Mouse (Mus musculus): Measurements from ENCODE around the gene Krtap5-3. TPM values are rescaled to one million over a fixed set of nuclear protein-coding genes. Genes with fewer than 3 reads are reported as not detected.
"Not testable (repeated sequence)": the region's sequence is repeated elsewhere in the genome, so short reads cannot be mapped to it uniquely, and the experiment has no call there.

Gene Krtap5-3
- polyA plus RNA-seq, 1 experiment from 2014 or later: not detected

DNA sequence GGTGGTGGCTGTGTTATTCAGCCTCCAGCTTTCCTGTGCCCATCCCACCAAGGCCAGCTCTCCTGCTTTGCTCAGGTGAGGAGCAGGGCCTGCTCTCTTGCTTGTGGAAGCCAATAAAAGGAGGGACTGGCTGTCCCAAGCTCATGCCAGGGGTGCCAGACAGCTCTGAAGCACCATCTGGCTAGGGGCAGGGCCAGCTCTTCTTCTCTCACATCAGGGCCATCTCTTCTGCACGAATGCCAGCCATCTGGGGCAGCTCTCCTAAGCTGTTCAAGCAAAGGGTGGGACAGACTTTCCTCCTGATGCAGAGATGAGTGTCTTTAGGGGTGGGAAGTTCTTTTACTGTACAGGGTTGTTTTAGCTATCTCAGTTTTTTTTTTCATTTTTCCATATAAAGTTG, 20.1 kb upstream of the Krtap5-3 start:
- H3K4me2 ChIP-seq (replicated peaks; ENCODE audit: low read depth, low read length): no peak overlapping the region
- DNase-seq (ENCODE audit: low spot score): no peak
- ATAC-seq (ENCODE audit: low FRiP score): no peak
- no peaks in the 10 kb centered on the region for H3K9me3 ChIP-seq (ENCODE audit: control insufficient read depth, low read length)
- H3K4me1 ChIP-seq (replicated peaks; ENCODE audit: control insufficient read depth, insufficient read depth, low read length): no peaks in the 10 kb centered on the region
- no peak overlapping the region for H3K9ac ChIP-seq (ENCODE audit: low read depth, low read length)
- no peak overlapping the region for H3K27ac ChIP-seq (ENCODE audit: low read depth, low read length)
- H3K27me3 ChIP-seq (ENCODE audit: control insufficient read depth, insufficient read depth, low read length): no peaks in the 10 kb centered on the region
- H3K36me3 ChIP-seq (ENCODE audit: control insufficient read depth, insufficient read depth, low read length): no peaks in the 10 kb centered on the region
- H3K4me3 ChIP-seq (ENCODE audit: low read depth, low read length): no peak overlapping the region
- WGBS: 67% methylated on average over 1 of the region's 1 CpGs

GRCm38 (mm10) chr7:142188156-142188555, 13.0 kb upstream of the Krtap5-3 start:
- Histone ChIP-seq H3K4me1 (replicated peaks; ENCODE audit: control insufficient read depth, insufficient read depth, low read length) (no peaks in the 10 kb centered on the region), H3K27ac (ENCODE audit: low read depth, low read length) (no peak overlapping the region), H3K36me3 (ENCODE audit: control insufficient read depth, insufficient read depth, low read length) (no peaks in the 10 kb centered on the region), H3K9me3 (ENCODE audit: control insufficient read depth, low read length) (no peaks in the 10 kb centered on the region), H3K4me2 (replicated peaks; ENCODE audit: low read depth, low read length) (no peak overlapping the region), H3K4me3 (ENCODE audit: low read depth, low read length) (no peak overlapping the region), H3K9ac (ENCODE audit: low read depth, low read length) (no peak overlapping the region), H3K27me3 (ENCODE audit: control insufficient read depth, insufficient read depth, low read length) (no peaks in the 10 kb centered on the region)
- DNase-seq (ENCODE audit: low spot score) (no peak), ATAC-seq (ENCODE audit: low FRiP score) (no peak)
- 80% methylated on average over 2 of the region's 2 CpGs for WGBS

- no peak within 1 kb of the TSS for H3K27ac ChIP-seq (ENCODE audit: low read depth, low read length)
- H3K9me3 ChIP-seq (ENCODE audit: control insufficient read depth, low read length): no peaks in the 10 kb centered on the region
- no peaks in the 10 kb centered on the region for H3K4me1 ChIP-seq (replicated peaks; ENCODE audit: control insufficient read depth, insufficient read depth, low read length)
- no peak within 1 kb of the TSS for H3K4me3 ChIP-seq (ENCODE audit: low read depth, low read length)
- no peaks in the 10 kb centered on the region for H3K36me3 ChIP-seq (ENCODE audit: control insufficient read depth, insufficient read depth, low read length)
- DNase-seq (ENCODE audit: low spot score) (no peak), ATAC-seq (ENCODE audit: low FRiP score) (no peak)
- H3K4me2 ChIP-seq (replicated peaks; ENCODE audit: low read depth, low read length): no peak within 1 kb of the TSS
- no peaks in the 10 kb centered on the region for H3K27me3 ChIP-seq (ENCODE audit: control insufficient read depth, insufficient read depth, low read length)
- H3K9ac ChIP-seq (ENCODE audit: low read depth, low read length): no peak within 1 kb of the TSS
- WGBS: 54% methylated on average over 2 of the region's 2 CpGs
These were observed 10.9 kb upstream of the Krtap5-3 start, which contains the start of gene Gm10153 for GRCm38 (mm10) chr7:142190289-142190688. TSS of gene Gm10153 (minus strand) at chr7:142190389.

GRCm38 (mm10) chr7:142198748-142199147, 2.4 kb upstream of the Krtap5-3 start:
- Histone ChIP-seq H3K9ac (ENCODE audit: low read depth, low read length) (no peak overlapping the region), H3K4me1 (replicated peaks; ENCODE audit: control insufficient read depth, insufficient read depth, low read length) (no peaks in the 10 kb centered on the region), H3K9me3 (ENCODE audit: control insufficient read depth, low read length) (no peaks in the 10 kb centered on the region), H3K36me3 (ENCODE audit: control insufficient read depth, insufficient read depth, low read length) (no peaks in the 10 kb centered on the region), H3K27me3 (ENCODE audit: control insufficient read depth, insufficient read depth, low read length) (no peaks in the 10 kb centered on the region; the same call in 1 of the 2 replicates), H3K4me3 (ENCODE audit: low read depth, low read length) (no peak overlapping the region), H3K4me2 (replicated peaks; ENCODE audit: low read depth, low read length) (no peak overlapping the region), H3K27ac (ENCODE audit: low read depth, low read length) (no peak overlapping the region)
- DNase-seq (ENCODE audit: low spot score): no peak
- ATAC-seq (ENCODE audit: low FRiP score): no peak
- 83% methylated on average over 2 of the region's 2 CpGs for WGBS

DNA sequence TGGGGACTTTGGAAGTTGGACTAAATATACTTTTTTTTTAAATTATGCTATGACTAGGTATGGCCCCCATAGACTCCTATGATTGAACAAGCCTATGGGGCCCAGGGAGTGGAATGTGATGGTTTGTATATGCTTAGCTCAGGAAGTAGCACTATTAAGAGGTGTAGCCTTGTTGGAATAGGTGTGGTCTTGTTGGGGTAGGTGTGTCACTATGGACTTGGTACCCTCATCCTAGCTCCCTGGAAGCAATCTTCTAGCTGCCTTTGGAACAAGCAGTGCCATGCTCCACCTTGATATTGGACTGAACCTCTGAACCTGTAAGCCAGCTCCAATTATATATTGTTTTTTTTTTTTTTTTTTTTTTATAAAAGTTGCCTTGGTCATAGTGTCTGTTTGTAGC, 4.3 kb downstream of the Krtap5-3 start:
- H3K27ac ChIP-seq (ENCODE audit: low read depth, low read length): no peak overlapping the region
- DNase-seq (ENCODE audit: low spot score) (no peak), ATAC-seq (ENCODE audit: low FRiP score) (no peak)
- H3K9ac ChIP-seq (ENCODE audit: low read depth, low read length): no peak overlapping the region
- H3K4me2 ChIP-seq (replicated peaks; ENCODE audit: low read depth, low read length): no peak overlapping the region
- H3K4me1 ChIP-seq (replicated peaks; ENCODE audit: control insufficient read depth, insufficient read depth, low read length): no peaks in the 10 kb centered on the region
- H3K36me3 ChIP-seq (ENCODE audit: control insufficient read depth, insufficient read depth, low read length): no peaks in the 10 kb centered on the region
- no peak overlapping the region for H3K4me3 ChIP-seq (ENCODE audit: low read depth, low read length)
- H3K27me3 ChIP-seq (ENCODE audit: control insufficient read depth, insufficient read depth, low read length): no peaks in the 10 kb centered on the region
- H3K9me3 ChIP-seq (ENCODE audit: control insufficient read depth, low read length): no peaks in the 10 kb centered on the region

DNA sequence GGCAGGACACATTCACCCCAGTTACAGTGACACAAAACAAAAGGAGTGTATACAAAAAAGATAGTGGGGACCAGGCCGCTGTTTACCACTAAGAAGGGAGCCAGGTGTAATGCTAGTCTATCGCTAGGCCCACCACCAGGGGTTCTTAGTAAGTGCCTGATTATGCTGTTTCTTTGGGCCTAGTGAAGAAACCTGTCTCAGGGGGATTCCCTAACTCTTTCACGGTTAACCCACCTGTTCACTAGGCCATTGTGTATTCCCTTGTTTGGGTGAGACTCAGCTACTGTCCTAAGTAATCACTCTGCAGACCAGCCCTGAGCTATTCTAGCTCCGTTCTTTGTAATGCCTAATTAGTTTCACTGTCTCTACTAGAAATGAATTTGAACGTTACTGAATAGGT, 5.7 kb downstream of the Krtap5-3 start:
- not testable (repeated sequence) for DNase-seq (ENCODE audit: low spot score); ATAC-seq (ENCODE audit: low FRiP score)
- 75% methylated on average over 5 of the region's 5 CpGs for WGBS

DNA sequence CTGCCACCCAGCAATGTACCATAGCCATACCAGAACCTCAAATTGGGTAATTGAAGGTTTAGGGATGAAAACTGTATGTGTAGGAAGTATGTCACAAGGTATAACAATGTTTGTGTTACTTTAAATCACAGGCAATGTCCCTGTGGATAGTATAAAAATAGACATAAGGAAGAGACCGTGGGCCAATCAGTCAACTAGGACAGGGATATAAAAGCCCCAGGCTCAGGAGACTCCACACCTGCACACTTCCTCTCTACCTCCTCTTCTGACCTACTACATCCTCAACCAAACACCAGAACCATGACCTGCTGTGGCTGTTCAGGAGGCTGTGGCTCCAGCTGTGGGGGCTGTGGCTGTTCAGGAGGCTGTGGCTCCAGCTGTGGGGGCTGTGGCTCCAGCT, 10.4 kb downstream of the Krtap5-3 start, which contains the start of gene Gm7579:
Gene Gm7579 (plus strand): TSS at position 301 of the 400 bp plus-strand sequence.
- Histone ChIP-seq H3K36me3 (ENCODE audit: control insufficient read depth, insufficient read depth, low read length) (no peaks in the 10 kb centered on the region), H3K9me3 (ENCODE audit: control insufficient read depth, low read length) (no peaks in the 10 kb centered on the region), H3K4me1 (replicated peaks; ENCODE audit: control insufficient read depth, insufficient read depth, low read length) (no peaks in the 10 kb centered on the region), H3K4me3 (ENCODE audit: low read depth, low read length) (no peak within 1 kb of the TSS), H3K9ac (ENCODE audit: low read depth, low read length) (no peak within 1 kb of the TSS), H3K27me3 (ENCODE audit: control insufficient read depth, insufficient read depth, low read length) (no peaks in the 10 kb centered on the region), H3K27ac (ENCODE audit: low read depth, low read length) (no peak within 1 kb of the TSS), H3K4me2 (replicated peaks; ENCODE audit: low read depth, low read length) (no peak within 1 kb of the TSS)
- DNase-seq (ENCODE audit: low spot score): no peak
- 75% methylated on average over 1 of the region's 1 CpGs for WGBS
- ATAC-seq (ENCODE audit: low FRiP score): no peak

More for the DNA sequence above, 5.7 kb downstream of the Krtap5-3 start:
- not testable (repeated sequence) for H3K9me3 ChIP-seq (ENCODE audit: control insufficient read depth, low read length); H3K4me3 ChIP-seq (ENCODE audit: low read depth, low read length); H3K36me3 ChIP-seq (ENCODE audit: control insufficient read depth, insufficient read depth, low read length); H3K4me2 ChIP-seq (replicated peaks; ENCODE audit: low read depth, low read length); H3K27me3 ChIP-seq (ENCODE audit: control insufficient read depth, insufficient read depth, low read length); H3K9ac ChIP-seq (ENCODE audit: low read depth, low read length); H3K27ac ChIP-seq (ENCODE audit: low read depth, low read length); H3K4me1 ChIP-seq (replicated peaks; ENCODE audit: control insufficient read depth, insufficient read depth, low read length)

DNA sequence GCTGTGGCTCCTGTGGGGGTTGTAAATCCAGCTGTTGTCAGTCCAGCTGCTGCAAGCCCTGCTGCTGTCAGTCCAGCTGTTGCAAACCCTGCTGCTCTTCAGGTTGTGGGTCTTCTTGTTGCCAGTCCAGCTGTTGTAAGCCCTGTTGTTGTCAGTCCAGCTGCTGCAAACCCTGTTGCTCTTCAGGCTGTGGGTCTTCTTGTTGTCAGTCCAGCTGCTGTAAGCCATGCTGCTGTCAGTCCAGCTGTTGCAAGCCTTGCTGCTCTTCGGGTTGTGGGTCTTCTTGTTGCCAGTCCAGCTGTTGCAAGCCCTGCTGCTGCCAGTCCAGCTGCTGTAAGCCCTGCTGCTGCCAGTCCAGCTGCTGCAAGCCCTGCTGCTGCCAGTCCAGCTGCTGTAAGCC, 11.0 kb downstream of the Krtap5-3 start:
- not testable (repeated sequence) for H3K4me2 ChIP-seq (replicated peaks; ENCODE audit: low read depth, low read length)

DNA sequence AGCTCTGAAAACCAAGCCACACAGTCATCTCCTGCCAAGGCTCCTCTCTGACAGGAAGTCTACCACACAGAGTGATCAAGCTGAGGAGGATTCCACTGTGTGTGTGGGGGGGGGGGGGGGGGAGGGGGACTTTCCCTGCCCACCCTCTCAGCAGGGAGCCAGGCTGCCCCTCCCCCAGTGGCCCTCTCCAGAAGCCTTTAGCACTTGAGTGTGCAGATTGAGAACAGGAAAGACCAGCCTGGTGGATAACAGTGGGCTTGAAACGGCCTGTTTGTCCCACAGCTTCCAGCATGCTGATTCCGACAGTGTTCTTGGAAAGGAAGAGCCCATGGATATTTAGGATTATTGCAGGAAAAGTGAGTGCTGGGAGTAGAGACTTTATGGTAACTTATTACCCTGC, 23.4 kb downstream of the Krtap5-3 start:
- H3K4me3 ChIP-seq (ENCODE audit: low read depth, low read length): no peak overlapping the region
- WGBS: 54% methylated on average over 2 of the region's 2 CpGs
- no peak overlapping the region for H3K4me2 ChIP-seq (replicated peaks; ENCODE audit: low read depth, low read length)
- DNase-seq (ENCODE audit: low spot score) (no peak), ATAC-seq (ENCODE audit: low FRiP score) (no peak)
- no peaks in the 10 kb centered on the region for H3K27me3 ChIP-seq (ENCODE audit: control insufficient read depth, insufficient read depth, low read length)
- no peaks in the 10 kb centered on the region for H3K36me3 ChIP-seq (ENCODE audit: control insufficient read depth, insufficient read depth, low read length)
- H3K4me1 ChIP-seq (replicated peaks; ENCODE audit: control insufficient read depth, insufficient read depth, low read length): no peaks in the 10 kb centered on the region
- H3K9ac ChIP-seq (ENCODE audit: low read depth, low read length): no peak overlapping the region
- no peak overlapping the region for H3K27ac ChIP-seq (ENCODE audit: low read depth, low read length)
- no peaks in the 10 kb centered on the region for H3K9me3 ChIP-seq (ENCODE audit: control insufficient read depth, low read length)

More for the DNA sequence above, 11.0 kb downstream of the Krtap5-3 start:
- not testable (repeated sequence) for H3K9me3 ChIP-seq (ENCODE audit: control insufficient read depth, low read length); H3K27ac ChIP-seq (ENCODE audit: low read depth, low read length); H3K36me3 ChIP-seq (ENCODE audit: control insufficient read depth, insufficient read depth, low read length); H3K27me3 ChIP-seq (ENCODE audit: control insufficient read depth, insufficient read depth, low read length); ATAC-seq (ENCODE audit: low FRiP score); H3K9ac ChIP-seq (ENCODE audit: low read depth, low read length); DNase-seq (ENCODE audit: low spot score); H3K4me1 ChIP-seq (replicated peaks; ENCODE audit: control insufficient read depth, insufficient read depth, low read length); H3K4me3 ChIP-seq (ENCODE audit: low read depth, low read length)
- WGBS: 77% methylated on average over 1 of the region's 1 CpGs
